Mouse (Mus musculus): ENCODE results near the gene Spcs2. TPM values are rescaled to one million over a fixed set of nuclear protein-coding genes. Genes with fewer than 3 reads are reported as not detected.

The Spcs2 gene
- polyA plus RNA-seq, 1 experiment from 2014 or later: 358 TPM

DNA sequence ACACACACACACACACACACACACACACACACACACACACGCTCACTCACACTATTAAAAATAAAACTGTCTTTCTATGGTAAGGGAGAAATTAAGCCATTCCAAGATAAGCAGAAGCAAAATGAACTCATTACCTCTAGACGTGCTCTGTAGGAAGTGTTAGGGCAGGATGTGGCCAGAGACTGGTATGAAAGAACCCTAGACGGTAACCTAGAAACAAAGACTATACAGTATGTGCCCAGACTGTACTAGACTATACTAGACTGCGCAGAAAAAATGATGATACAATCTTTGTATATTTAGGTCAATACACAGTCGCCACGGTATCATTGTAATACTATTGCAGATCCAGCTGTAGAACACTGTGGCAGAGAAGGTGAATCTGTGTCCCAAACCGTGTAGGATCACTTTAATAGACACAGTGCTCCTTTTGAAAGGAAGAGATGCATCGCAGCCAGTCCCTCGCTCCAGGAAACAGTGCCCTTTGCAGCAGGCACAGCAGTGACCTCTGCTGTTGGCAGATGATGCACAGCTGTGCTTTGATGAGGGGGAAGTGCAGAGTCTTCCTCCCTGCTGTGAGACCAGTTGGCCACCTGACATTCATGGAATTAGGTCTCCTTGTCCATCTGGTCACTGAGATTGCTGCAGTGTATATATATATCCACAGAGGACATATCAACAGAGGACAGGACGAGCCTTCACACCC, 26.1 kb upstream of the Spcs2 start:
- H3K9me3 ChIP-seq: no peaks in the 10 kb centered on the region
- no peaks in the 10 kb centered on the region for H3K36me3 ChIP-seq (replicated peaks)
- no peak overlapping the region for H3K4me3 ChIP-seq
- DNase-seq (ENCODE audit: low spot score): peak; percentile 32
- H3K27ac ChIP-seq (replicated peaks): no peak overlapping the region
- 49% methylated on average over 10 of the region's 10 CpGs for WGBS
- H3K27me3 ChIP-seq (replicated peaks; ENCODE audit: low read depth, poor library complexity, severe bottlenecking): no peaks in the 10 kb centered on the region
- peaks cover 27% of the 10 kb centered on the region for H3K4me1 ChIP-seq

DNA sequence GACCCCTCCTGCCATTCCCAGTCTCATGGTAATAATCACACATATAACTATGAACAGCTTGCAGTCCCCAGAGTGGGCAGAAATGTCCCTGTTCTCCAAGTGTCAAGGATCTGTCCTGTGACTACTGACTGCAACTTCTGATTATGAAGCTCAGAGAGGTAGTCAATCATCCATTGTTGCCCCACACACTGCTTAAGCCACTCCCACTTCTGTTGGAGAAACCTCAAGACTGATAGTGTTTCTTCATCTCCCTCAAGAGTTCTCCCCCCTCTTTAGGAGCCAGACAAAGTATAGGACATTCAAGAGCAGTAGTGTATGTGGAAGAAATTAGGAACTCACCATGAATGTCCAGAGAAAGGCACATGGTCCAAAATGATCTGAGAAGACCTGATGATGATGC, 24.5 kb upstream of the Spcs2 start:
- no peaks in the 10 kb centered on the region for H3K27me3 ChIP-seq (replicated peaks; ENCODE audit: low read depth, poor library complexity, severe bottlenecking)
- H3K4me3 ChIP-seq: no peak overlapping the region
- no peaks in the 10 kb centered on the region for H3K9me3 ChIP-seq
- no peaks in the 10 kb centered on the region for H3K36me3 ChIP-seq (replicated peaks)
- H3K4me1 ChIP-seq: peaks cover 27% of the 10 kb centered on the region
- H3K27ac ChIP-seq (replicated peaks): no peak overlapping the region
- DNase-seq (ENCODE audit: low spot score): no peak

DNA sequence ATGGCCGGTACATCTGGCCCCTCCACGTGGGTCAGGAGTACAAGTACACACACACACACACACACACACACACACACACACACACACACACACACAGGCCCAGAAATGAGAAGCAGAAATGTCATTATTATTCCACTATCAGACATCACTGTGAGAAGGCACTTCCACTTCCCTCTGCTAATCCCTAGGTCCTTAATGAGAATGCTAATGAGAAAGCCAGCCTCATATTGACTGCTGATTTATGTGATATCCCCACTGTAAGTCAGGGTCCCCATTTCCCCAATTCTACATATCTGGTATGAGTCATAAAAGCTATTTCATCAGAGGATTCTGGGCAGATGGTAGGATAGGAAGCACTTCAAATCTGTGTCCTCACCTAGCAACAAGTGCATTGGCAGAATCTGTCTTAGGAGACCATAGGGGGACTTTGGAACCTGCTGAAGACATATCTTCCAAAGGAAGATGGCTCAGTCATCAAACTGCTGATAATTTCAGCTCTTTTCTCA, 24.0 kb upstream of the Spcs2 start:
- H3K4me1 ChIP-seq: peaks cover 27% of the 10 kb centered on the region
- no peaks in the 10 kb centered on the region for H3K9me3 ChIP-seq
- H3K36me3 ChIP-seq (replicated peaks): no peaks in the 10 kb centered on the region
- H3K4me3 ChIP-seq: no peak overlapping the region
- no peak for DNase-seq (ENCODE audit: low spot score)
- 93% methylated on average over 2 of the region's 2 CpGs for WGBS
- no peaks in the 10 kb centered on the region for H3K27me3 ChIP-seq (replicated peaks; ENCODE audit: low read depth, poor library complexity, severe bottlenecking)
- no peak overlapping the region for H3K27ac ChIP-seq (replicated peaks)

DNA sequence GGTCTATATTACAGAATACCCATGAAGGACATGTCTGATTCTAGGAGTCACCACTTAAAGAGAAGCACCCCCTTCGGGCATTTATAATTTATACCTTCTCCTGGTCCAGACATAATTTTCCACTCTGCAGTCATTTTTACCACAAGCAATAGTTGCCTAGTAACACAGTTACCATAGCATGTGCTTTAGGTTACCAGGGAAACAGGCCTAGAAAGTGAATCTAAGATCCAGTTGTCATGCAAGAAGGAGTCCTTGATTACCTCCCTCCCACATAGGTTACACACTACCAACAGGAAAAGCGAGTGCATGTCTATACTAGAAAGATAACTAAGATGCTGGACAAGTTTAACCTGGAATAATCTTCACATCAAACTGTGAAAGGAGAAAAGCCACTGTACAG, 15.0 kb upstream of the Spcs2 start:
- Histone ChIP-seq H3K27me3 (replicated peaks; ENCODE audit: low read depth, poor library complexity, severe bottlenecking) (0 out of 2 replicates have a peak, but pooled peaks cover 3% of the 10 kb centered on the region), H3K36me3 (replicated peaks) (no peaks in the 10 kb centered on the region), H3K4me1 (no peaks in the 10 kb centered on the region), H3K9me3 (no peaks in the 10 kb centered on the region), H3K4me3 (no peak overlapping the region), H3K27ac (replicated peaks) (no peak overlapping the region)
- 80% methylated on average over 2 of the region's 2 CpGs for WGBS
- no peak for DNase-seq (ENCODE audit: low spot score)

DNA sequence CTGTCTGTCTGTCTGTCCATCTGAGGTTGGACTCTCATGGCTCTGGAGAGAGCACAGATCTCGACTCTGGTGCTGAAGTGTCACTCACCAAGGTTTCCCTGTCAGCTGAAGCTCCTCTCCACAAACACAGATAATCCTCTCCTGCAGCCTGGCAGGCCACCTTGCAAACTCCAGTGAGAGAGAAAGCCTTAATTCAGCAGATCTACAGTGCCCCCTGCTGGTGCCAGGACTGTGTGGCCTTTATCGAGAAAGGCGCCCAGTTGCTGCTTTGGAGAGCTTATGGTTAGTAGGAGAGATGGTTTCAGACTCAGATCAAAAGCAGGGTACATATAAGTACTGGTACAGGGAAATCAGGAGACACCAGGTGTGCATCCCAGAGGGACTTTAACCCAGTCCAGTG, 13.1 kb upstream of the Spcs2 start:
- Histone ChIP-seq H3K4me1 (no peaks in the 10 kb centered on the region), H3K27me3 (replicated peaks; ENCODE audit: low read depth, poor library complexity, severe bottlenecking) (0 out of 2 replicates have a peak, but pooled peaks cover 3% of the 10 kb centered on the region), H3K36me3 (replicated peaks) (no peaks in the 10 kb centered on the region), H3K4me3 (no peak overlapping the region), H3K9me3 (no peaks in the 10 kb centered on the region), H3K27ac (replicated peaks) (no peak overlapping the region)
- 2% methylated on average over 3 of the region's 3 CpGs for WGBS
- DNase-seq (ENCODE audit: low spot score): peak; percentile 83

DNA sequence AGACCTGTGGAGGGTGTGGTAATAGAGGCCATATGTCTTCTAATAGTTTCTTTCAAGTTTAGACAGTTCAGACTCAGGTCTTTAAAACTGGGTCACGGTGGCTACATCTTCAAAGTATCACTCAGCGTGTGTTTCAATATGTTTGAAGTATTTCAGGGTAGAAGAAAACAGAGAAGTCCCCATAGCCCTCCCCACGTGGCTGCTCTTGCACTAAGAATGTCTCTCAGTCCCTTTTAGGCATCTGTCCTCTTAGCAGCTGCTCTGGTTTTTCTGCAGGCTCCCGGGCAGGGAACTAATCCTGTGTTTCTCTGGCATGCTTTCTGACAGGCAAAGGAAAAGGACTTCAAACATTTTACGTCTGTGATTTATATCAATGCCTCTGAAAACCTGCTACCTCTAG, 12.6 kb upstream of the Spcs2 start:
- H3K4me1 ChIP-seq: no peaks in the 10 kb centered on the region
- DNase-seq (ENCODE audit: low spot score): no peak
- H3K27ac ChIP-seq (replicated peaks): no peak overlapping the region
- 53% methylated on average over 5 of the region's 5 CpGs for WGBS
- H3K36me3 ChIP-seq (replicated peaks): no peaks in the 10 kb centered on the region
- no peaks in the 10 kb centered on the region for H3K9me3 ChIP-seq
- no peak overlapping the region for H3K4me3 ChIP-seq
- 0 out of 2 replicates have a peak, but pooled peaks cover 3% of the 10 kb centered on the region for H3K27me3 ChIP-seq (replicated peaks; ENCODE audit: low read depth, poor library complexity, severe bottlenecking)

DNA sequence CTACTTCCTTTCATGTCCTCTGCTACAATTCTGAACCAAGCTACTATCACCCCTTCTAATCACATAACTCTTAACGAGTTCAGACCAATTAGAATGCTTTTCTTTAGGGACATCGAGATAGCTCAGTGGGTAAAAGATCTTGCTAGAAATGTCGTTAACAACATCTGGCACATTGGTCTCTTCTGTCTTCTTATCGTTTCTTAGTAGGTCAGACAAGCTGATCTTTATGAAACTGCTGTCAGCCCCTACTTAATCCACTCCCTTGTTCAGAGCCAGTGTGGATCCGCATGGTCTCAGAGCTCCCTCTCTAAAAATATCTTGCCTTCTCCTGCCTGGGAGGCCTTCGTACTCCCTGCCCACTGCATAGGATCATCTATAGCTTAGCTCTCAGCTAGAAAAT, 10.7 kb upstream of the Spcs2 start:
- WGBS: 81% methylated on average over 6 of the region's 6 CpGs
- 0 out of 2 replicates have a peak, but pooled peaks cover 3% of the 10 kb centered on the region for H3K27me3 ChIP-seq (replicated peaks; ENCODE audit: low read depth, poor library complexity, severe bottlenecking)

DNA sequence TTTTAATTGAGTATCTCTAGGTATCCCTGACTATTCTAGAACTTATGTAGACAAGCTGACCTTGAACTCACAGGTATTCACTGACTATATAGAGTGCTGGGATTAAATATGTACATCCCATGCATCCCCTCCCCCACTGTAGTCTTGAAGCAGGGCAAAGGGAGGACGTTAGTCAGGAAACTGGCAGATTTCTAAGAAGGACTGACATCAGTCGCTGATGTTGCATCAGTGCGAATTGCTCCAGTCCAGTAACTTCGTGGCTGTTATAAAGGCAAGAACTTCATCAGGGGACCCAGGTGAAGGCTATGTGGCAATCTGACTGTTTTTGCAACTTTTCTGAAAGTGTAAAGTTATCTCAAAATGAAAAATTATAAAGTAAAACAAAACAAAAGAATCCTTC, 6.0 kb upstream of the Spcs2 start:
- Histone ChIP-seq H3K4me3 (no peak overlapping the region), H3K9me3 (no peaks in the 10 kb centered on the region), H3K27ac (replicated peaks) (no peak overlapping the region), H3K27me3 (replicated peaks; ENCODE audit: low read depth, poor library complexity, severe bottlenecking) (no peaks in the 10 kb centered on the region), H3K4me1 (peaks cover 14% of the 10 kb centered on the region), H3K36me3 (replicated peaks) (no peaks in the 10 kb centered on the region)
- no peak for DNase-seq (ENCODE audit: low spot score)
- WGBS: 71% methylated on average over 4 of the region's 4 CpGs

More for the DNA sequence above, 10.7 kb upstream of the Spcs2 start:
- H3K9me3 ChIP-seq: no peaks in the 10 kb centered on the region
- H3K4me1 ChIP-seq: no peaks in the 10 kb centered on the region
- DNase-seq (ENCODE audit: low spot score): no peak
- H3K36me3 ChIP-seq (replicated peaks): no peaks in the 10 kb centered on the region
- H3K27ac ChIP-seq (replicated peaks): no peak overlapping the region
- no peak overlapping the region for H3K4me3 ChIP-seq

DNA sequence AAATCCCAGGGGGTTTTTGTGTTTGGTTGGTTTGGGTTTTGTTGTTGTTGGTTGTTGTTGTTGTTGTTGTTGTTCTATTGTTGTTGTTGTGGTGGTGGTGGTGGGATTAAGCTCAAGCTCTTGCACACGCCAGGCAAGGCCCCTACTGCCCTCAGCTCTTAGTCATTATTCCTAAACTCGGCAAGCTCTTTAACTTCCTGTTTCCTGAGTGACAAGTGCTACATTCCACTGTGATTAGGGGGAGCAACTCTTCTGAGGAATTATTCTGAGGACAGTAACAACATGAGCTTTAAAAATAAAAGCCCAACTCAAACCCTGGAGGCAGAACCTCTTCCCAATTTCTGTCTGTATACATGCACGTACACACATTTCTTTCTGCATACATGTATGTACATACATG, 2.0 kb upstream of the Spcs2 start:
- peaks cover 25% of the 10 kb centered on the region for H3K4me1 ChIP-seq
- H3K36me3 ChIP-seq (replicated peaks): no peaks in the 10 kb centered on the region
- WGBS: 43% methylated on average over 3 of the region's 3 CpGs
- no peak overlapping the region for H3K4me3 ChIP-seq
- H3K27me3 ChIP-seq (replicated peaks; ENCODE audit: low read depth, poor library complexity, severe bottlenecking): no peaks in the 10 kb centered on the region
- no peaks in the 10 kb centered on the region for H3K9me3 ChIP-seq
- DNase-seq (ENCODE audit: low spot score): no peak
- no peak overlapping the region; the same call in 1 of the 2 replicates for H3K27ac ChIP-seq (replicated peaks)

DNA sequence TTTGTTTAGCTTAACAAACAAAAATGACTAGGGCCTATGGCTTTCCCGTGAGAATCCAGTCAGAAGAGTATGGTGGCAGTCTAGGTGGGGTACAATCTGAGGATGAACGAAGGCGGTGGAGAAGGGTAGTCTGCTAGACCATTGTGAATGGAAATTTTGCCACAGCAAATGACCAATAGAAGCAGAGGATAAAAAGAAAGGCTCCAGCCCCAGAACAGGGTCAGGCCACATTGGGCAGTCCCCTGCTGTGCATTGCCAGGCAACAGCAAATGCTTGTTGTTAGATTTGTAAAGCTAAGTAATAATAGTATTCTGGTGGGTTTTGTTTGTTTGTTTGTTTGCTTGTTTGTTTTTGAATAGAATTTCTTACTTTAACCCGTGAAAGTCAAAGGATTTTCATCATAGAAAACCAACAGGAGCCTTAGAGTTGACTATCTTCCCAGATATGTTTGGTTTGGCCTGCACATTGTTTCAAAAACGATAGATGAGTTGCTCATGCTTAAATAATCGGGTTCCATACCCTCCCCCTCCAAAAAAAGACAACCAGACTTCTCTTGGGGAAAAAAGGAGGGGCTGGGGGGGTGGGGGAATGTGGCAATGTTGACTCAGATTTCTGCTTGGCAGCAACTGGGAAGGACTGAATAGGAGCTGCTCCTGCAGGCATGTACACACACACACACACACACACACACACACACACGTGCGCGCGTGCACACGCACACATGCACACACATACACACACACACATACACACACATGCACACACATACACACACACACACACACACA, 1.2 kb upstream of the Spcs2 start:
- 63% methylated on average over 11 of the region's 11 CpGs for WGBS
- no peaks in the 10 kb centered on the region for H3K36me3 ChIP-seq (replicated peaks)
- no peaks in the 10 kb centered on the region for H3K9me3 ChIP-seq
- H3K27me3 ChIP-seq (replicated peaks; ENCODE audit: low read depth, poor library complexity, severe bottlenecking): no peaks in the 10 kb centered on the region
- H3K4me1 ChIP-seq: peaks cover 25% of the 10 kb centered on the region
- peak overlapping the region; percentile 26; the same call in 1 of the 2 replicates for H3K27ac ChIP-seq (replicated peaks)
- no peak overlapping the region for H3K4me3 ChIP-seq
- no peak for DNase-seq (ENCODE audit: low spot score)

DNA sequence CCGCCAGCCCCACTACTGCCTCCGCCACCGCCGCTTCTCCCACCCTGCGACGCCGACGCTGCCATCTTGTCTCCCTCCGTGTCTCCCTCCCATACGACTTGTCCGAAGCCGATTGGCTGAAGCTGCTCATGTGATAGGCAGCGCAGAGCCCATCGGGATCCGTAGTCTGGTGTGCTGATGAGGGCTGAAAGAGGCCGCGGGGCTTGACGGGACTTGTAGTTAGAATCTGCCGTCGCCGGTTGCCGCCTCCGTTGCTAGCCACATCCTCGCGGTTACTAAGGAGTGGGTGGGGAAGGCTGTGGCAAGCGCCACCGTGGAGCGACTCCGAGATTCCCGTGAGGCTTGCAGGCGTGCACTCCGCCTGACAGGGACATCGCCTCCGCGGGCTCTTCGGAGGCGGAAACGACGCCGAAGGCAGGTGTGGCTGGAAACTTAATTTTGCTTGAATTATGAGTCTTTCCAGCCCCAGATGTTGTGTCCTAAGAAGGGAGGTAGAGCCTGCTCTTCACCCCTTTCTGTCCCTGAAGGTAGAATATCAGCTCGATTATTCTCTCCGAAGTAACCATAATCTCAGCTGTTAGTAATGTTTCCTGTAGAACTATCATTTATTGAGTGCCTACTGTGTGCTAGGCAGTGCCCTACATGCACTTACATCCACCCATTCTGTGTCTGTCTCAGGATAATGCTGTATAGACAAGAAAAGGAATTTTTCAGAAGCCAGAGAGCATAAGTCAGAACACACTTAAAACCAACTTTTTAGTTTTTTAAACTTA, 4.3 kb downstream of the Spcs2 start, which contains the start of gene Xrra1:
Xrra1 (plus strand) TSS at position 304 of the 773 bp plus-strand sequence.
- peak within 1 kb of the TSS; percentile 95 for H3K27ac ChIP-seq (replicated peaks)
- H3K9me3 ChIP-seq: no peaks in the 10 kb centered on the region

DNA sequence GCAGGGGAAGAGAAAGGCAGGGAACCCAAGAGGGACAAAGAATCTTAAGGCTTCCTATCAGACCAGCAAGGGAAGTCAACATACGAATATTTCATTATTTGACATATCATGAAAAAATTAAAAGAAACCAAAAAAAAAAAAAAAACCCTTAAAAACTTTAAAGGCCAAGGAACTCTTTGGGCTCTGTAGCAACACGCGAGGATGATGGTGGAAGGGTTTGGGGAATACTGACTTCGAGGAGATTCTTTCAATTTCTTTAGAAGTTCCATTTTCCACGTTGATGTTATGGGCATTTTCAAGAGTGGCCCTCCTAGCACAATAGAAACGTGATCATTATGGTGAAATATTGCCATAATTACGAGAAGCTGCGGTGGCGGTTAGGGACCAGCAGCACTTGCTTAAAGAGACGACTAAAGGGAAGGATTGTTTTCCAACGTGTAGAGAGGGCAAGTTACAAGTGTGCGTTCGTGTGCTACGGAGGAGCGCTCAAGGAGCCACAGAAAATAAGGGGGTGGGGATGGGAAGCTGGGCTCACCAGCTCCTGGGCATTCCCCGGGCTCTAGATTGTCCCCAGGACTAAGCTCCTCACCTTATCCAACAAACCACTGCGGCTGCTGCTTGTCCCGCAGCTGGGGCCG, 5.0 kb downstream of the Spcs2 start:
- H3K27ac ChIP-seq (replicated peaks): peak overlapping the region; percentile 95
- WGBS: 2% methylated on average over 19 of the region's 19 CpGs

More for the DNA sequence above, 4.3 kb downstream of the Spcs2 start, which contains the start of gene Xrra1:
- Histone ChIP-seq H3K4me1 (peaks cover 29% of the 10 kb centered on the region), H3K36me3 (replicated peaks) (peaks cover 29% of the 10 kb centered on the region), H3K27me3 (replicated peaks; ENCODE audit: low read depth, poor library complexity, severe bottlenecking) (no peaks in the 10 kb centered on the region), H3K4me3 (peak within 1 kb of the TSS; percentile 84)
- WGBS: under 1% methylated on average over 42 of the region's 42 CpGs
- peak; percentile 98 for DNase-seq (ENCODE audit: low spot score)

More for the DNA sequence above, 5.0 kb downstream of the Spcs2 start:
- Histone ChIP-seq H3K9me3 (no peaks in the 10 kb centered on the region), H3K27me3 (replicated peaks; ENCODE audit: low read depth, poor library complexity, severe bottlenecking) (no peaks in the 10 kb centered on the region), H3K36me3 (replicated peaks) (peaks cover 36% of the 10 kb centered on the region), H3K4me3 (peak overlapping the region; percentile 84), H3K4me1 (peaks cover 24% of the 10 kb centered on the region)
- DNase-seq (ENCODE audit: low spot score): no peak
